Mouse (Mus musculus) midbrain, embryonic 16.5 days (tissue): ENCODE measurements around the gene Kcnn1. TPM values are rescaled to one million over a fixed set of nuclear protein-coding genes. Genes with fewer than 3 reads are reported as not detected.

ENCODE experiments used
- ATAC-seq: fragments of 200-750 bp; cut with Nextera tagmentation; 2 replicates; pipeline ENCODE4 v1.8.0; 2017; ENCODE audit warnings: moderate TSS enrichment
- H3K27ac ChIP-seq: fragments of 300-500 bp; sonication (generic); 2 replicates; pipeline ENCODE4 v1.5.1; 2014; ENCODE audit warnings: mild to moderate bottlenecking, low read length, mixed read lengths
- H3K27me3 ChIP-seq: fragments of 300-500 bp; sonication (generic); 2 replicates; pipeline ENCODE4 v1.6.1; 2014; ENCODE audit warnings: low read depth, low read length, mixed read lengths; ENCODE audit not compliant: control insufficient read depth, insufficient read depth
- H3K36me3 ChIP-seq: fragments of 300-500 bp; sonication (generic); 2 replicates; pipeline ENCODE4 v1.6.1; 2014; ENCODE audit warnings: mild to moderate bottlenecking, low read length, moderate library complexity, mixed read lengths; ENCODE audit not compliant: control insufficient read depth, insufficient read depth
- H3K4me1 ChIP-seq: fragments of 300-500 bp; sonication (generic); 2 replicates; pipeline ENCODE4 v1.6.1; 2014; ENCODE audit warnings: mild to moderate bottlenecking, low read length, mixed read lengths; ENCODE audit not compliant: control insufficient read depth, insufficient read depth
- H3K4me2 ChIP-seq: fragments of 300-500 bp; sonication (generic); 2 replicates; pipeline ENCODE4 v1.6.1; 2014; ENCODE audit warnings: mild to moderate bottlenecking, low read length, mixed read lengths
- H3K4me3 ChIP-seq: fragments of 300-500 bp; sonication (generic); 2 replicates; pipeline ENCODE4 v1.5.1; 2014; ENCODE audit warnings: low read depth, mild to moderate bottlenecking, low read length, moderate library complexity, mixed read lengths
- H3K9ac ChIP-seq: fragments of 300-500 bp; sonication (generic); 2 replicates; pipeline ENCODE4 v1.6.1; 2014; ENCODE audit warnings: low read depth, low read length, mixed read lengths
- H3K9me3 ChIP-seq: fragments of 300-500 bp; sonication (generic); replicated peaks from 2 replicates; pipeline ENCODE4 v1.6.1; 2014; ENCODE audit warnings: mild to moderate bottlenecking, low read length, mixed read lengths; ENCODE audit not compliant: control insufficient read depth, poor library complexity, severe bottlenecking
- WGBS: fragments of 180-500 bp; shearing (Covaris S2); extraction: QIAGEN DNeasy Blood & Tissue Kit; methylation state at CpG from one replicate; pipeline ENCODE4 v1.1.7; 2014; 5-methylcytosine and 5-hydroxymethylcytosine counted together
- polyA plus RNA-seq: library from polyadenylated mRNA; unstranded; fragments of >200 nt; fragmentation: Nextera tagmentation; extraction: Ambion mirVana; gene quantifications from 2 replicates; pipeline ENCODE4 v1.2.1, GENCODE M21; 2015

The Kcnn1 gene
- polyA plus RNA-seq, 1 experiment from 2014 or later, result 15.4 TPM

DNA sequence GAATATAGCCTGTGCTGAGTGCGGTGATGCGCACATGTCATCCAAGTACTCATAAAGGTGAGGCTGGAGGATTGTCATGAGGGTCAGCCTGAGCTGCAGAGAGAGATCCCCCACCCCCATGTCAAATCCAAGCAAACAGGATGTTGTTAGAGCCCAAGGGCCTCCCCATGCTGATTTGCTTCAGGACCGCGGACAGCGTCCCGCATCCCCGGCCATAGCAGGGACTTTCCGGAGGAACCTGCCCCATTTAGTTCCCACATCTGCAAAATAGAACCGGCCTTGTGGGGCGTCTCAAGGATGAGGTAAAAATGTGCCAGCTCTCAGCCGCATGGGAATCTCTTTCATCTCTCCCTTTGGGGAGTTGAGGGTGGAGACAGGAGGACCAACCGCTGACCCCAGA lies 22.6 kb upstream of the Kcnn1 start:
- Histone ChIP-seq H3K4me1 (0 out of 2 replicates have a peak, but pooled peaks cover 3% of the 10 kb centered on the region), H3K9ac (no peak overlapping the region), H3K27me3 (peaks cover 8% of the 10 kb centered on the region), H3K4me3 (no peak overlapping the region), H3K36me3 (no peaks in the 10 kb centered on the region), H3K27ac (no peak overlapping the region), H3K9me3 (no peaks in the 10 kb centered on the region), H3K4me2 (no peak overlapping the region)
- WGBS, result 19% methylated on average over 12 of the region's 12 CpGs
- no peak for ATAC-seq

DNA sequence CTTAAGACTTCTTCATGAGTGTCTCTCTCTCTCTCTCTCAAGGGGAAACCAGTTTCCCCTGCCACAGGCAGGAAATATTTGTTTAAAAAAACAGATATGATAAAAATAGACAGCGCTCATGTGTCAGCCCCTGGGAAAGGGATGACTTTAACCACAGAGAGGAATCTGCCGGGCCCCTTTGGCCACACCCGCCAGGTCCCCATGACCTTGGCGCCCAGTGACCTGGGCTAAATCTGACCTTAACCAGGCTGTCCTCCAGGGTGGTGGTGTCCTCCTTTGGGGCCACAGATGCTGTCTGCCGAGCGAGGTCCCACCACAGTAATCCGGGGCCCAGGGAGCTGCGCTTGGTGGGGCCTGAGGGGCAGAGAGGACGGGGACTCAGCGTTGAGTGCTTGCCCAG lies 21.6 kb upstream of the Kcnn1 start:
- no peaks in the 10 kb centered on the region for H3K36me3 ChIP-seq
- 88% methylated on average over 10 of the region's 10 CpGs for WGBS
- H3K9me3 ChIP-seq, result no peaks in the 10 kb centered on the region
- H3K4me1 ChIP-seq, result 0 out of 2 replicates have a peak, but pooled peaks cover 3% of the 10 kb centered on the region
- H3K4me3 ChIP-seq, result no peak overlapping the region
- H3K27ac ChIP-seq, result no peak overlapping the region
- no peak overlapping the region for H3K4me2 ChIP-seq
- no peak overlapping the region for H3K9ac ChIP-seq
- no peaks in the 10 kb centered on the region; the same call in 1 of the 2 replicates for H3K27me3 ChIP-seq
- no peak for ATAC-seq

DNA sequence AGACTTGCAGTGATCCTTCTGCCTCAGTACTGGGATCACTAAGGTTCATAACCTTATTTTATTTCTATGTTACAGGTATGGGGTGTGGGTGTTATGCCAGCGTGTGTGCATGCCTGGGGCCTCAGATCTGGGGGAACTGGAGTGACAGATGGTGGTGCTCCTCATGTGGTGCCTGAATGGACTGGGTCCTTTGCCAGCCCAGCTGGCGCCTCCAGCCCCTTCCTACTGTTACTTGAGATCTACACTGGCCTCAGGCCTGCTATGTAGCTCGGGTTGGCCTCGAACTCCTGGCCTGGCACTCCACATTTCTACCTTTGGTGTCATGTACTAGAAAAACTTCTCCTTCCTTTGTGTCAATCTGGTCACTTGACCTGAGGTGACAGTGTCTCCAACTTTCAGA lies 21.1 kb upstream of the Kcnn1 start:
- WGBS, result 90% methylated on average over 4 of the region's 4 CpGs
- Histone ChIP-seq H3K4me3 (no peak overlapping the region), H3K9me3 (no peaks in the 10 kb centered on the region), H3K36me3 (no peaks in the 10 kb centered on the region), H3K27ac (no peak overlapping the region), H3K4me1 (0 out of 2 replicates have a peak, but pooled peaks cover 3% of the 10 kb centered on the region), H3K27me3 (no peaks in the 10 kb centered on the region; the same call in 1 of the 2 replicates), H3K9ac (no peak overlapping the region), H3K4me2 (no peak overlapping the region)
- no peak for ATAC-seq

DNA sequence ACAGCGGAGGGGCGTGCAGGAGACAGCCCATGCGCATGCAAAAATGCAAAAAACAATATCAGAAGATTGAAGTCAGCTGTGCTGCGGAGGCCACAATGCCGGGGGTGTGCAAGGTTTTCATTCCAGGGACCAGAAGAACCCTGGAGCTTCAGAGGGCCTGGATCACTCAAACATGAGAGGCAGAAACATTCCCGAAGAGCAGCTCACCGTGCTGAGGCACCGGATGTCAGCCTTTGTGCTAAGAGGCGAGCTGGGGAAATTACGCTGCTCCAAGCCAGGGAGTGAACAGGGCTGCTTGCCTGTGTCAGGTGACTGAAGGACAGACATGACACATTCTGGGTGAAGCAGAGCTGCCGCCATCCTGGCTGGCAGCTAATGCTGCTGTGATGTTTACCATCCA lies 17.5 kb upstream of the Kcnn1 start:
- Histone ChIP-seq H3K36me3 (no peaks in the 10 kb centered on the region), H3K27ac (no peak overlapping the region), H3K4me2 (no peak overlapping the region), H3K4me3 (no peak overlapping the region), H3K27me3 (no peaks in the 10 kb centered on the region), H3K9ac (0 out of 2 replicates have a peak overlapping the region, but pooled peaks have one; percentile 23), H3K9me3 (no peaks in the 10 kb centered on the region), H3K4me1 (no peaks in the 10 kb centered on the region)
- WGBS, result 38% methylated on average over 11 of the region's 11 CpGs
- ATAC-seq, result no peak

DNA sequence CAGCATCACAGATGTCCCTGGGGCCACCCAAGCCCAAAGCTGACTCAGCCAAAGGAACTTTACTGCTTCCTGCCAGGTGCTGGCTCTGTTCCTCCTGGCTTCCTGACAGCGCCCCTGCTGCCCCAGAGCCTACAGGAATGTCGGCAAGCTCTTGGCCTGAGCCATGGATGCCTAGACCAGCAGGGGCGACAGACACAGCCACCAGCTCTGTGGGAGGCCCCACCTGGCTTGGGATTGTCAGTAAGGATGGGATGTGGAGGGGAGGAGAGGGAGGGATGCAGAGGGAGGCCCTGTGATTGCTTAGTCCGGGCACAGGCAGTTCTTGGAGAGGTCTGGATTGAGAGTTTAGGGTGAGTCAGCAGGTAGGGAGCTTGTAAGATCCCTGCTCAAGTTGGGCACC lies 17.1 kb upstream of the Kcnn1 start:
- Histone ChIP-seq H3K9me3 (no peaks in the 10 kb centered on the region), H3K36me3 (no peaks in the 10 kb centered on the region), H3K27ac (no peak overlapping the region), H3K4me2 (no peak overlapping the region), H3K4me1 (no peaks in the 10 kb centered on the region), H3K9ac (0 out of 2 replicates have a peak overlapping the region, but pooled peaks have one; percentile 23), H3K27me3 (no peaks in the 10 kb centered on the region), H3K4me3 (no peak overlapping the region)
- ATAC-seq, result no peak
- WGBS, result 13% methylated on average over 4 of the region's 4 CpGs

DNA sequence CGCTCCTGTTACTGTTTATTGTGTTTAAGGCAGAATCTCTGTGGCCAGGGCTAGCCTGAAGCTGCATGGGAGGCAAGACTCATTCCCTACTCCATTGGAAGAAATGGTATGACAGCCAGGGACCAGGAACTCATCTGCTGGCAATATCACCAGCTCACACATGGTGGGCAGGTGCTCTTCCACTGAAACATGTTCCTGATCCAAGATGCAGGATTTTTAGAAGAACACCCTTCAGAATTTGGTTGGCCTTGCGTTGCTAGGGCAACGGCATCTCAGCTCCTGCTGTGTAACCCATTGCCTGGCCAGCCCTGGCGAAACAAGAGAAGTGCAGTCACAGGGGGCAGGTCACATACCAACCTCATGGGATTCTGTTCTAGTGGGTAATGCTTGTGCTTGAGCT lies 16.4 kb upstream of the Kcnn1 start:
- H3K27me3 ChIP-seq, result no peaks in the 10 kb centered on the region
- no peaks in the 10 kb centered on the region for H3K9me3 ChIP-seq
- H3K4me2 ChIP-seq, result no peak overlapping the region
- H3K9ac ChIP-seq, result no peak overlapping the region
- no peak overlapping the region for H3K27ac ChIP-seq
- H3K36me3 ChIP-seq, result no peaks in the 10 kb centered on the region
- no peak for ATAC-seq
- no peak overlapping the region for H3K4me3 ChIP-seq
- H3K4me1 ChIP-seq, result no peaks in the 10 kb centered on the region
- WGBS, result 48% methylated on average over 4 of the region's 4 CpGs

DNA sequence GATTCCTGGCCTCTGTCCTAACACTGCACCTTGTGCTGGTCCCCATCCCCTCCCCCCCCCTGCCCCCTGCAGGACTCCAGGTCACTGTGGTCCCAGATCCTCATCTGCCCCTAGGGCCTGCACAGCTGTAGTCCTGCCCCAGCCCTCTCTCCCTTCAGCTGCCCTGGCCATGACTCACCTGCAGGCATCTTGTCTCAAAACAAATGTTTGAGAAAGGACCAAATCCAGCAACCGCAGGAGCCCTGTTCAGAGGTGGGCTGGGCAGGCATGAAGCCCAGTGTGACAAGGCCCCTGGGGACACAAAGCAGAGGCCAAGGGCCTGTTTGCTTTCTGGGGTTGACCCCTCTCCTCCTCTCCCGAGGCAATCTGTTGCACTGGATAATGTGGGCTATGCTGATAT lies 15.1 kb upstream of the Kcnn1 start:
- 0 out of 2 replicates have a peak, but pooled peaks cover 2% of the 10 kb centered on the region for H3K4me1 ChIP-seq
- H3K4me2 ChIP-seq, result no peak overlapping the region
- WGBS, result 43% methylated on average over 2 of the region's 2 CpGs
- H3K9me3 ChIP-seq, result no peaks in the 10 kb centered on the region
- H3K27ac ChIP-seq, result no peak overlapping the region
- no peaks in the 10 kb centered on the region for H3K36me3 ChIP-seq
- H3K27me3 ChIP-seq, result no peaks in the 10 kb centered on the region
- no peak overlapping the region for H3K4me3 ChIP-seq
- H3K9ac ChIP-seq, result no peak overlapping the region
- no peak for ATAC-seq

DNA sequence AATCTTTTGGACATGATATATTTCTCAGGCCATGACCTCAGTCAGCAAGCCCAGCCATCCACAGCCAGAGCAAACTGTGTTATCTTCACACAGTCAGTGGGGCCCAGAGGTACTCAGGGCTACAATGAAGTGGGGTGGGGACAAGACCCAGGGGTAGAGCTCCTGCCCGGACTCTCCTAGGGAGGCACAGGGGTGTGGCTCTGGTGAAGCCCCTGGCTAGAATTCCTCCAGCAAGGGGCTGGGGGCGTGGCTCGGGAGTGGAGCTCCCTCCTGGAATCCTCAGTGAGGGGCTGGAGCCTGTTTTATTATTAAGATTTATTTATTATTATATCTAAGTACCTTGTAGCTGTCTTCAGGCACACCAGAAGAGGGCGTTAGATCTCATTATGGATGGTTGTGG lies 13.3 kb upstream of the Kcnn1 start:
- WGBS, result 68% methylated on average over 4 of the region's 4 CpGs
- H3K9me3 ChIP-seq, result no peaks in the 10 kb centered on the region
- H3K9ac ChIP-seq, result no peak overlapping the region
- no peak overlapping the region for H3K4me3 ChIP-seq
- no peaks in the 10 kb centered on the region for H3K27me3 ChIP-seq
- H3K4me1 ChIP-seq, result peaks cover 12% of the 10 kb centered on the region
- no peaks in the 10 kb centered on the region for H3K36me3 ChIP-seq
- H3K4me2 ChIP-seq, result no peak overlapping the region
- H3K27ac ChIP-seq, result no peak overlapping the region
- ATAC-seq, result no peak

DNA sequence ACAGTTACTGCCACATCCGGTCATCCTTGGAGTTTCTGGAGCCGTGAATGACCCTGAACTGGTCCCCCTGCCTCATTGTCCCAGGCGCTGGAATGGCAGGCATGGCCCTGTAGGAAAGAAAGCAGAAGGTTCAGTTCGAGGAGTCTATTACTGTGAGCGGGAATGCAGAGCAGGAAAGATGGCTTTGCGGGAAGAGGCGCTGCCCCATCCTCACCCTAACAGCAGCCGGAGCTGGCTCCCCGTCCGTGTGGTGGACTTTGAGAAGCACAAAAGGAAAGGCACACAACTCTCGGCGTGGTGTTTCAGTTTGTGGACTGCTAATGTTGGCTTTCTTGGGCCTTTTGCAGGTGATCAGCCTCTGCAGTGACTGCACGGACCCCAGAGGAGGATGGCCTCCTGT lies 11.4 kb upstream of the Kcnn1 start:
- Histone ChIP-seq H3K27ac (no peak overlapping the region), H3K9ac (no peak overlapping the region), H3K36me3 (no peaks in the 10 kb centered on the region), H3K4me1 (peaks cover 14% of the 10 kb centered on the region), H3K27me3 (no peaks in the 10 kb centered on the region), H3K9me3 (no peaks in the 10 kb centered on the region), H3K4me3 (no peak overlapping the region), H3K4me2 (no peak overlapping the region)
- 94% methylated on average over 13 of the region's 13 CpGs for WGBS
- no peak for ATAC-seq
